10 mouse cellular contexts compared by ENCODE assay signal in the genomic region with DNA sequence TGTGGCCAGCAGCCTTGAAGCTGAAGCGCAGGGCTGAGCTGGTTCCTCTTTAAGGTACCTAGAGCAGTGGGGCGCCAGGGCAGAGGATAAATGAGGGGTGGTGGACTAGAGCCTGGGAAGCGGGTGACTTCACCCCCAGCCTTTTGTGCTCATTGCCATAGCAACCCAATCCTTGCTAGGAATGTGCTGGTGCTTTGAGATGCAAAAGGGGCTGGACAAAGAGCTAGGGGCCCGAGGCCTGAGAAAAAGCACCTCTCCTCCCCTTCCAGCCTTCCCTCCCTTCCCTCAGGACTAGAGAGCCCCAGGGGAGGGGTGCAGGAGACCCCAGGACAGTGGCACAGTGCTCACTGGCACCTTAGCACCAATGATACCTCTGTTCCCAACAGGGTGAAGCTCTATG. TPM values are rescaled to one million over a fixed set of nuclear protein-coding genes. Genes with fewer than 3 reads are reported as not detected.
A peak's percentile ranks its signal among the peaks of the same experiment; 100 is the strongest.
DNase-seq lines count a peak whose midpoint lies in the region; ATAC-seq and TF ChIP-seq lines count a peak whose summit lies in the region.
"Had no signal": no experiment of that assay in that cellular context is flagged by ENCODE, and none has a peak within 500 bp of the region (broad histone marks: within the 10 kb centered on the region; RNA-seq: fewer than 3 reads in every experiment).

No protein-coding gene starts in this region.

- H3K27ac ChIP-seq in layer of hippocampus, adult 2 months: peak overlapping the region; percentile 93
- H3K27ac ChIP-seq in hindbrain, embryonic 15.5 days (replicated peaks): peak overlapping the region; percentile 84
- H3K27ac ChIP-seq in neural tube, embryonic 14.5 days (ENCODE audit: low read depth, low read length): peak overlapping the region; percentile 83

- WGBS in hindbrain, embryonic 15.5 days: 5% methylated on average over 4 of the region's 4 CpGs
- WGBS in neural tube, embryonic 14.5 days: 4% methylated on average over 4 of the region's 4 CpGs

- peak overlapping the region; percentile 67 for H3K4me2 ChIP-seq in hindbrain, embryonic 15.5 days
- peak overlapping the region; percentile 57 for H3K4me2 ChIP-seq in neural tube, embryonic 14.5 days (ENCODE audit: low read depth, low read length)

- peak in 1 of 2 experiments; percentile 70 for DNase-seq in layer of hippocampus, adult 2 months (ENCODE audit: low spot score in 2 of 2)
- no peak for DNase-seq in layer of hippocampus, postnatal 36 days
- peak; percentile 92 for DNase-seq in embryo, embryonic 10.5 days (ENCODE audit: low spot score)
- DNase-seq in spleen, postnatal 10 days (ENCODE audit: low spot score in 2 of 2): no peak
- DNase-seq in adipocyte (ENCODE audit: low spot score): no peak
- no peak for DNase-seq in lung, adult 18-20 months
- DNase-seq: cerebellum, postnatal 36 days had no signal

- no peaks in the 10 kb centered on the region for H3K36me3 ChIP-seq in hindbrain, embryonic 15.5 days
- no peaks in the 10 kb centered on the region for H3K36me3 ChIP-seq in neural tube, embryonic 14.5 days (ENCODE audit: control insufficient read depth, insufficient read depth, low read length)
- H3K36me3 ChIP-seq: G1E had no signal

- no peak for TF ChIP-seq CTCF in layer of hippocampus, adult 2 months (conservative IDR thresholded peaks at IDR 0.05)

- H3K9ac ChIP-seq in hindbrain, embryonic 15.5 days: peak overlapping the region; percentile 46
- peak overlapping the region; percentile 63 for H3K9ac ChIP-seq in neural tube, embryonic 14.5 days (replicated peaks; ENCODE audit: low read depth, low read length)

- no peaks in the 10 kb centered on the region for H3K27me3 ChIP-seq in hindbrain, embryonic 15.5 days
- no peaks in the 10 kb centered on the region for H3K27me3 ChIP-seq in neural tube, embryonic 14.5 days (ENCODE audit: control insufficient read depth, insufficient read depth, low read length)

- peak; percentile 65 for ATAC-seq in hindbrain, embryonic 15.5 days (ENCODE audit: low FRiP score, low read depth)
- peak; percentile 41; the same call in 1 of the 2 replicates for ATAC-seq in neural tube, embryonic 14.5 days (ENCODE audit: low read depth)

- peak overlapping the region; percentile 68 for H3K4me3 ChIP-seq in layer of hippocampus, adult 2 months
- H3K4me3 ChIP-seq in hindbrain, embryonic 15.5 days: peak overlapping the region; percentile 41
- H3K4me3 ChIP-seq in neural tube, embryonic 14.5 days (ENCODE audit: low read depth, low read length): peak overlapping the region; percentile 40

- no peaks in the 10 kb centered on the region for H3K9me3 ChIP-seq in hindbrain, embryonic 15.5 days
- H3K9me3 ChIP-seq in neural tube, embryonic 14.5 days (ENCODE audit: control insufficient read depth, low read length): no peaks in the 10 kb centered on the region
- H3K9me3 ChIP-seq: G1E had no signal

- peaks cover 56% of the 10 kb centered on the region for H3K4me1 ChIP-seq in hindbrain, embryonic 15.5 days (replicated peaks)
- H3K4me1 ChIP-seq in neural tube, embryonic 14.5 days (ENCODE audit: control insufficient read depth, insufficient read depth, low read length): peaks cover 32% of the 10 kb centered on the region

RNA-seq across cellular contexts. Expression of gene Mtx1, which starts 1.0 kb away (rescaled TPM):
- total RNA-seq in layer of hippocampus, adult 2 months (2021): 100 to 1,000 TPM; 100 to 102 TPM
- total RNA-seq in layer of hippocampus, postnatal 36 days (2021): 10 to 100 TPM; 89.5 to 93.8 TPM
- 149 and 152 TPM in 2 replicates for polyA plus RNA-seq in hindbrain, embryonic 15.5 days (2015; fragmentation: Nextera tagmentation; extraction: Ambion mirVana)
- 147 and 151 TPM in 2 replicates for polyA plus RNA-seq in neural tube, embryonic 14.5 days (2014; fragmentation: Nextera tagmentation; extraction: Ambion mirVana)

RNA-seq across cellular contexts. Expression of gene Muc1, which starts 2.9 kb away (rescaled TPM):
- 1 to 10 TPM in 1 of 2 experiments, under 1 TPM in 1; 0.31 to 1.3 TPM for total RNA-seq in layer of hippocampus, adult 2 months (2021)
- total RNA-seq in layer of hippocampus, postnatal 36 days (2021): 1 to 10 TPM in 1 of 2 experiments, under 1 TPM in 1; 0.61 to 1.0 TPM
- polyA plus RNA-seq in hindbrain, embryonic 15.5 days (2015; fragmentation: Nextera tagmentation; extraction: Ambion mirVana): 1.2 and 1.6 TPM in 2 replicates
- polyA plus RNA-seq in neural tube, embryonic 14.5 days (2014; fragmentation: Nextera tagmentation; extraction: Ambion mirVana): 0.90 and 1.4 TPM in 2 replicates
- polyA plus RNA-seq: G1E had no signal

RNA-seq across cellular contexts. Expression of gene Thbs3, which starts 10.9 kb away (rescaled TPM):
- total RNA-seq in layer of hippocampus, adult 2 months (2021): 10 to 100 TPM; 42.6 to 43.8 TPM
- 10 to 100 TPM; 37.7 to 38.1 TPM for total RNA-seq in layer of hippocampus, postnatal 36 days (2021)
- polyA plus RNA-seq in hindbrain, embryonic 15.5 days (2015; fragmentation: Nextera tagmentation; extraction: Ambion mirVana): 51.5 and 51.6 TPM in 2 replicates
- 34.7 and 36.6 TPM in 2 replicates for polyA plus RNA-seq in neural tube, embryonic 14.5 days (2014; fragmentation: Nextera tagmentation; extraction: Ambion mirVana)

RNA-seq across cellular contexts. Expression of gene Krtcap2, which starts 19.8 kb away (rescaled TPM):
- 10 to 100 TPM; 75.8 to 80.5 TPM for total RNA-seq in layer of hippocampus, adult 2 months (2021)
- total RNA-seq in layer of hippocampus, postnatal 36 days (2021): 10 to 100 TPM; 71.4 to 86.2 TPM
- polyA plus RNA-seq in hindbrain, embryonic 15.5 days (2015; fragmentation: Nextera tagmentation; extraction: Ambion mirVana): 196 and 211 TPM in 2 replicates
- polyA plus RNA-seq in neural tube, embryonic 14.5 days (2014; fragmentation: Nextera tagmentation; extraction: Ambion mirVana): 206 and 240 TPM in 2 replicates

RNA-seq across cellular contexts. Expression of gene Trim46, which starts 20.2 kb away (rescaled TPM):
- total RNA-seq in layer of hippocampus, adult 2 months (2021): 10 to 100 TPM; 89.1 to 92.8 TPM
- 10 to 100 TPM; 86.7 to 93.7 TPM for total RNA-seq in layer of hippocampus, postnatal 36 days (2021)
- polyA plus RNA-seq in hindbrain, embryonic 15.5 days (2015; fragmentation: Nextera tagmentation; extraction: Ambion mirVana): 71.3 and 81.6 TPM in 2 replicates
- polyA plus RNA-seq in neural tube, embryonic 14.5 days (2014; fragmentation: Nextera tagmentation; extraction: Ambion mirVana): 61.6 and 70.7 TPM in 2 replicates
